Mouse (Mus musculus): ENCODE results near the gene Exoc6b.
A peak's percentile ranks its signal among the peaks of the same experiment; 100 is the strongest.

Gene Exoc6b

GRCm38 (mm10) chr6:84968531-84968930 lies 100.8 kb downstream of the Exoc6b start:
- DNase-seq, result no peak

- DNase-seq, result no peak
Observed at GRCm38 (mm10) chr6:84964729-84965415, 104.4 kb downstream of the Exoc6b start.

GRCm38 (mm10) chr6:84963044-84963443 lies 106.3 kb downstream of the Exoc6b start:
- DNase-seq, result no peak

- no peak for DNase-seq
Observed at GRCm38 (mm10) chr6:84961763-84962162, 107.5 kb downstream of the Exoc6b start.

- DNase-seq, result no peak
Observed at GRCm38 (mm10) chr6:84959520-84959919, 109.8 kb downstream of the Exoc6b start.

GRCm38 (mm10) chr6:84951621-84952020 lies 117.7 kb downstream of the Exoc6b start:
- no peak for DNase-seq

GRCm38 (mm10) chr6:84946569-84946968 lies 122.7 kb downstream of the Exoc6b start:
- no peak for DNase-seq

GRCm38 (mm10) chr6:84946106-84946505 lies 123.2 kb downstream of the Exoc6b start:
- no peak for DNase-seq

- peak; percentile 7 for DNase-seq
Observed at GRCm38 (mm10) chr6:84932953-84933921, 136.1 kb downstream of the Exoc6b start.

- no peak for DNase-seq
Observed at GRCm38 (mm10) chr6:84931051-84931450, 138.3 kb downstream of the Exoc6b start.

- no peak for DNase-seq
Observed at GRCm38 (mm10) chr6:84926066-84926465, 143.2 kb downstream of the Exoc6b start.

GRCm38 (mm10) chr6:84923760-84924221 lies 145.5 kb downstream of the Exoc6b start:
- DNase-seq, result peak; percentile 57

- DNase-seq, result peak; percentile 63
Observed at GRCm38 (mm10) chr6:84916291-84916690, 153.0 kb downstream of the Exoc6b start.

GRCm38 (mm10) chr6:84912434-84912833 lies 156.9 kb downstream of the Exoc6b start:
- peak; percentile 16 for DNase-seq

GRCm38 (mm10) chr6:84899002-84899774 lies 170.1 kb downstream of the Exoc6b start:
- no peak for DNase-seq

GRCm38 (mm10) chr6:84893773-84894095 lies 175.6 kb downstream of the Exoc6b start:
- no peak for DNase-seq

GRCm38 (mm10) chr6:84892926-84893772 lies 176.2 kb downstream of the Exoc6b start:
- no peak for DNase-seq

- DNase-seq, result no peak
Observed at GRCm38 (mm10) chr6:84886551-84886950, 182.8 kb downstream of the Exoc6b start.

- DNase-seq, result peak; percentile 36
Observed at GRCm38 (mm10) chr6:84885080-84885479, 184.2 kb downstream of the Exoc6b start.

GRCm38 (mm10) chr6:84883720-84884119 lies 185.6 kb downstream of the Exoc6b start:
- no peak for DNase-seq

GRCm38 (mm10) chr6:84882663-84883517 lies 186.4 kb downstream of the Exoc6b start:
- DNase-seq, result peak; percentile 81
